Mouse (Mus musculus) lung, postnatal 4 days (tissue): ENCODE results near the gene Ubqln2.
A peak's percentile ranks its signal among the peaks of the same experiment; 100 is the strongest.

Experiments
- DNase-seq, 2 experiments: peaks; one replicate each; pipeline ENCODE4 v3.0.0; 2021

Ubqln2 gene

GRCm38 (mm10) chrX:153497688-153498516, at the start of gene Ubqln2:
Ubqln2 (plus strand) TSS chrX:153498227.
- peak; percentile 77 to 89 for DNase-seq

GRCm38 (mm10) chrX:153451946-153452345, 46.1 kb upstream of the Ubqln2 start:
- DNase-seq, result no peak

GRCm38 (mm10) chrX:153476760-153477248, 21.2 kb upstream of the Ubqln2 start:
- DNase-seq, result no peak

- no peak for DNase-seq
These were observed 5.7 kb upstream of the Ubqln2 start for GRCm38 (mm10) chrX:153492326-153492725.

GRCm38 (mm10) chrX:153498665-153499293, 752 bp downstream of the Ubqln2 start:
- DNase-seq, result no peak

- peak; percentile 6 to 20 for DNase-seq
These were observed 1.4 kb downstream of the Ubqln2 start for GRCm38 (mm10) chrX:153499294-153500046.

GRCm38 (mm10) chrX:153500047-153500345, 2.0 kb downstream of the Ubqln2 start:
- peak; percentile 6 to 15 for DNase-seq

- peak; percentile 29 to 46 for DNase-seq
These were observed 7.9 kb downstream of the Ubqln2 start for GRCm38 (mm10) chrX:153505954-153506353.

GRCm38 (mm10) chrX:153515491-153515890, 17.5 kb downstream of the Ubqln2 start:
- no peak for DNase-seq

GRCm38 (mm10) chrX:153528399-153528798, 30.4 kb downstream of the Ubqln2 start:
- no peak for DNase-seq
